17 mouse cellular contexts compared by ENCODE assay signal in the genomic region with DNA sequence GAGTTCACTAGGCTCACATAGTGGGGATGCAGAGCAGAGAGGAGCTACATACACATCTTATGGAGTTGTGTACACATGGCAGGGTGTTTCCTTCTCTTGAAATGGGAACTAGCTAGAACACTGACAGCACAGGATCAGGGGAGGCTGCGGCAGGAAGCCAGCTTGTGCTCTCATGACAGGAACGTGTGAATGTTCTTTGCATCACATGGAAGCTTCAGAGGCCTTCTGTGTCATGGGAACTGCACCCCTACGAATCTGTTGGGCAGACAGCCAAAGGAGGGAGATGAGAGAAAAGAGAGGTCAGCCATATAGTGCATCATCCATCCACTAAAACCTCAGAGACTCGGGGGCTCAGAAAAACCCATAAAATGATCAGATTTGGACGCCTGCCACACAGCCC.
DNase-seq lines count a peak whose midpoint lies in the region; ATAC-seq and TF ChIP-seq lines count a peak whose summit lies in the region.
"Had no signal": no experiment of that assay in that cellular context is flagged by ENCODE, and none has a peak within 500 bp of the region (broad histone marks: within the 10 kb centered on the region; RNA-seq: fewer than 3 reads in every experiment).

No protein-coding gene starts in this region.

- H3K9ac ChIP-seq in midbrain, embryonic 11.5 days (ENCODE audit: low read length): no peak overlapping the region
- no peak overlapping the region for H3K9ac ChIP-seq in midbrain, postnatal 0 days (replicated peaks; ENCODE audit: low read length, poor library complexity, severe bottlenecking)
- no peak overlapping the region for H3K9ac ChIP-seq in lung, embryonic 15.5 days
- H3K9ac ChIP-seq: limb, embryonic 12.5 days; liver, postnatal 0 days; stomach, embryonic 15.5 days had no signal

- 82% methylated on average over 5 of the region's 5 CpGs for WGBS in midbrain, embryonic 11.5 days
- WGBS in midbrain, postnatal 0 days: 71% methylated on average over 5 of the region's 5 CpGs
- WGBS in lung, embryonic 15.5 days: 36% methylated on average over 5 of the region's 5 CpGs

- no peak overlapping the region for H3K4me3 ChIP-seq in midbrain, embryonic 11.5 days (ENCODE audit: low read depth, low read length)
- no peak overlapping the region for H3K4me3 ChIP-seq in midbrain, postnatal 0 days (ENCODE audit: low read depth, low read length)
- no peak overlapping the region for H3K4me3 ChIP-seq in lung, embryonic 15.5 days
- H3K4me3 ChIP-seq: limb, embryonic 12.5 days; stomach, embryonic 15.5 days had no signal

- H3K4me2 ChIP-seq in midbrain, embryonic 11.5 days: no peak overlapping the region
- H3K4me2 ChIP-seq in midbrain, postnatal 0 days (ENCODE audit: low read depth, low read length, poor library complexity, severe bottlenecking): no peak overlapping the region
- H3K4me2 ChIP-seq in lung, embryonic 15.5 days: no peak overlapping the region
- H3K4me2 ChIP-seq: limb, embryonic 12.5 days; stomach, embryonic 15.5 days had no signal

- H3K9me3 ChIP-seq in midbrain, embryonic 11.5 days (ENCODE audit: control insufficient read depth, low read length): no peaks in the 10 kb centered on the region
- no peaks in the 10 kb centered on the region for H3K9me3 ChIP-seq in midbrain, postnatal 0 days (ENCODE audit: low read length)
- no peaks in the 10 kb centered on the region for H3K9me3 ChIP-seq in lung, embryonic 15.5 days
- H3K9me3 ChIP-seq: limb, embryonic 12.5 days; stomach, embryonic 15.5 days had no signal

- H3K4me1 ChIP-seq in midbrain, embryonic 11.5 days (ENCODE audit: control insufficient read depth, insufficient read depth, low read length): no peaks in the 10 kb centered on the region
- no peaks in the 10 kb centered on the region for H3K4me1 ChIP-seq in midbrain, postnatal 0 days (ENCODE audit: insufficient read depth, low read length)
- H3K4me1 ChIP-seq in lung, embryonic 15.5 days: peaks cover 3% of the 10 kb centered on the region; the same call in 1 of the 2 replicates
- H3K4me1 ChIP-seq: limb, embryonic 12.5 days; stomach, embryonic 15.5 days had no signal

- TF ChIP-seq CTCF in midbrain, postnatal 0 days (IDR thresholded peaks at IDR 0.05): no peak

- peak; percentile 6 for DNase-seq in gastrocnemius, postnatal 10 days
- no peak for DNase-seq in gastrocnemius, adult 18-20 months (ENCODE audit: low spot score)
- DNase-seq in midbrain, embryonic 11.5 days (ENCODE audit: low spot score, missing footprints): peak; percentile 41
- no peak for DNase-seq in midbrain, postnatal 0 days (ENCODE audit: low spot score)
- DNase-seq in urinary bladder, postnatal 36 days (ENCODE audit: low spot score in 2 of 2): no peak
- no peak for DNase-seq in frontal cortex, postnatal 25 days (ENCODE audit: low spot score in 2 of 2)
- DNase-seq in adrenal gland, postnatal 36 days: no peak
- DNase-seq: cerebellum, adult 9-10 months; kidney, postnatal 36 days; layer of hippocampus, postnatal 36 days; liver, postnatal 0 days; midbrain, embryonic 14.5 days; thymus, postnatal 14 days had no signal

- ATAC-seq in midbrain, embryonic 11.5 days (ENCODE audit: low FRiP score): no peak
- no peak for ATAC-seq in midbrain, postnatal 0 days (ENCODE audit: low FRiP score)
- ATAC-seq in lung, embryonic 15.5 days (ENCODE audit: borderline replicate concordance, extremely low read depth, low FRiP score, low TSS enrichment): peak; percentile 59; the same call in 1 of the 2 replicates
- ATAC-seq: liver, postnatal 0 days; Patski had no signal

- no peaks in the 10 kb centered on the region for H3K27me3 ChIP-seq in midbrain, embryonic 11.5 days (ENCODE audit: control insufficient read depth, insufficient read depth, low read length)
- no peaks in the 10 kb centered on the region for H3K27me3 ChIP-seq in midbrain, postnatal 0 days (ENCODE audit: insufficient read depth, low read length)
- H3K27me3 ChIP-seq in lung, embryonic 15.5 days: no peaks in the 10 kb centered on the region
- H3K27me3 ChIP-seq: limb, embryonic 12.5 days; Patski; stomach, embryonic 15.5 days had no signal

- no peaks in the 10 kb centered on the region for H3K36me3 ChIP-seq in midbrain, embryonic 11.5 days (ENCODE audit: control insufficient read depth, insufficient read depth, low read length)
- H3K36me3 ChIP-seq in midbrain, postnatal 0 days (ENCODE audit: insufficient read depth, low read length): no peaks in the 10 kb centered on the region
- no peaks in the 10 kb centered on the region for H3K36me3 ChIP-seq in lung, embryonic 15.5 days
- H3K36me3 ChIP-seq: limb, embryonic 12.5 days; stomach, embryonic 15.5 days had no signal

- H3K27ac ChIP-seq in midbrain, embryonic 11.5 days (ENCODE audit: low read depth, low read length): no peak overlapping the region
- no peak overlapping the region for H3K27ac ChIP-seq in midbrain, postnatal 0 days (ENCODE audit: low read depth, low read length)
- peak overlapping the region; percentile 24; the same call in 1 of the 2 replicates for H3K27ac ChIP-seq in lung, embryonic 15.5 days
- H3K27ac ChIP-seq: limb, embryonic 12.5 days; stomach, embryonic 15.5 days had no signal

Comparison
In these comparisons a context has a peak if more than half of its experiments do, and no peak if none do; other contexts are left out.
1. DNase-seq: peak in gastrocnemius, postnatal 10 days (single experiment) and midbrain, embryonic 11.5 days (single experiment); none in gastrocnemius, adult 18-20 months (single experiment), midbrain, postnatal 0 days (single experiment), urinary bladder, postnatal 36 days (0 of 2), frontal cortex, postnatal 25 days (0 of 2) and adrenal gland, postnatal 36 days (0 of 2).